Mouse (Mus musculus) bone marrow, adult 2 months (tissue): ENCODE measurements around the gene Clca3a1.

Experiments
- CTCF ChIP-seq: fragments of 200-500 bp; IDR thresholded peaks from 2 replicates; pipeline ENCODE4 v1.5.1; 2011; ENCODE audit warnings: low read length, control low read depth; ENCODE audit not compliant: control insufficient read depth, insufficient read depth
- POLR2A ChIP-seq: fragments of 200-500 bp; IDR thresholded peaks from 2 replicates; pipeline ENCODE4 v1.6.1; 2011; ENCODE audit warnings: low read depth, mild to moderate bottlenecking, control low read depth, low read length, borderline replicate concordance; ENCODE audit not compliant: control insufficient read depth

GRCm38 (mm10) chr3:144714606-144715005 lies 46.2 kb downstream of the Clca3a1 start:
- TF ChIP-seq CTCF (no peak), POLR2A (no peak)
